Mouse (Mus musculus) liver, adult 2 months (tissue): ENCODE measurements around the gene Agr2.

Experiments
- CTCF ChIP-seq: fragments of 200-500 bp; IDR thresholded peaks from 2 replicates; pipeline ENCODE4 v1.5.1; 2011; ENCODE audit warnings: low read depth, low read length, control low read depth
- POLR2A ChIP-seq: fragments of 200-500 bp; IDR thresholded peaks from 2 replicates; pipeline ENCODE4 v1.6.1; 2011; ENCODE audit warnings: low read length, control low read depth; ENCODE audit not compliant: insufficient read depth; ENCODE audit errors: extremely low read depth

DNA sequence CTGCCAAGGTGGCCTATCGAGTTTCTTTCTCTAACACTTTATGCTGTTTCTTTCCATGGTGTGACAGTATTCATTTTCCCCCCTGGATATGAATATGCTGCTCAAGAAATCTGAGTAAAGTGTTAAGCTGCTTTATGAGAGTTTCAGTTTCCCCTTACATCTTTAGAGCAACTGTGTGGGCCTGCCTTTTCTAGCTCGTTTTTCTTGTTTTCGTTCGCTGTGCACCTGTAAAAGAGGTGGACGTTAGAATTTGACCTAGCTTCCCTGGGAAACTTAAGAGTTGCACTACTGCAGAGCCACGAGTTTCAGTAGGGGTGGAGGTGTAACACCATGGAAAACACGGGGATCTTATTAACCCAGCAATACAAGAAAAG is 26.0 kb upstream of the Agr2 start:
- no peak for TF ChIP-seq POLR2A
- no peak for TF ChIP-seq CTCF
